Mouse (Mus musculus): ENCODE results near the gene Vipas39.

Vipas39 gene

GRCm38 (mm10) chr12:87198792-87199191 lies 67.3 kb downstream of the Vipas39 start:
- DNase-seq (ENCODE audit: extremely low read depth, low read depth): no peak

GRCm38 (mm10) chr12:87196310-87196709 lies 69.7 kb downstream of the Vipas39 start:
- DNase-seq (ENCODE audit: extremely low read depth, low read depth): no peak

GRCm38 (mm10) chr12:87195069-87195468 lies 71.0 kb downstream of the Vipas39 start:
- DNase-seq (ENCODE audit: extremely low read depth, low read depth): no peak

GRCm38 (mm10) chr12:87193008-87193407 lies 73.0 kb downstream of the Vipas39 start:
- no peak for DNase-seq (ENCODE audit: extremely low read depth, low read depth)

Data from MEL-GATA-1-ER (cell line).